Mouse (Mus musculus): ENCODE data around the gene Atf1.

DNA sequence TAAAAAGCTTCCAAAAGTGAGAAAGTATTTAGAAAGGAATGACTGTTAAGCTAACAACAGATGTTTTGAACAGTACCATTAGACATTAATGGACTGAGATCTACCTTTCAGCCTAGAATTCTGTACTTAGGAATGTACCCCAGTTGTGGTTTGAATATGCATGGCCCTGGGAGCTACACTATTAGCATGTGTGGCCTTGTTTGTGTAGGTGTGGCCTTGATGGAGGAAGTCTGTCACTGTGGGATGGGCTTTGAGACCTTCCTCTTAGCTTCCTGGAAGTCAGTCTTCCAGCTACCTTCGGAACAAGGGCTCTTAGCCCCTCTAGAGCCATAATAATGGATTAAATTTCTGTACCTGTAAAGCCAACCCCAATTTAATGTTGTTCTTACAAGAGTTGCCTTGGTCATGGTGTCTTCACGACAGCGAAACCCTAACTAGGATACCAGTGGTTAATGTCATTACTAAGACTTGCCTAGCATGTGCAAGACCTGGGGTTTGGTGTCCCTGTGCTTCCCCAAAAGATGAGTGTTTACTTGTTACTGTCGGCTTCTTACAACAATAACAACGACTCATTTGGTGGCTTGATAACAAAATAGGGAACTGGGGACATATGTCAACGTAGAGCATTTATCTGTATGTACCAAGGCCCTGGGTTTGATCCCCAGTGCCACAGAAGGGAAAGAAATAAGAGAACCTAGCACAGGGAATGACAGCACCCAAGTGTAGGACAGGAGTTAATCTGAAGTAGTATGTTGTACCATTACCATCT is 21.2 kb downstream of the Atf1 start:
- TF ChIP-seq CTCF (IDR thresholded peaks at IDR 0.05; ENCODE audit: low read depth) (no peak), EP300 (IDR thresholded peaks at IDR 0.05; ENCODE audit: low read depth) (no peak)
